Mouse (Mus musculus) bone marrow, adult 2 months (tissue): ENCODE measurements at regions not wholly inside any gene's neighbourhood (a gene's known extent, or its start where the extent isn't known, plus 50 kb on each side); places are given as distances from the start of the nearest gene placed in this dataset.

Experiments
- H3K27ac ChIP-seq: fragments of 200-500 bp; 2 replicates; pipeline ENCODE4 v1.5.1; 2012; ENCODE audit warnings: low read depth, mild to moderate bottlenecking, control low read depth, inconsistent platforms, low read length; ENCODE audit not compliant: control insufficient read depth, poor library complexity, insufficient read depth
- H3K4me1 ChIP-seq: fragments of 200-500 bp; 2 replicates; pipeline ENCODE4 v1.6.1; 2011; ENCODE audit warnings: low read length; ENCODE audit not compliant: control insufficient read depth, insufficient read depth
- H3K4me3 ChIP-seq: fragments of 200-500 bp; replicated peaks from 2 replicates; pipeline ENCODE3; 2011; ENCODE audit warnings: mild to moderate bottlenecking, low read depth, low read length, control low read depth; ENCODE audit not compliant: control insufficient read depth
- CTCF ChIP-seq: fragments of 200-500 bp; IDR thresholded peaks from 2 replicates; pipeline ENCODE4 v1.5.1; 2011; ENCODE audit warnings: low read length, control low read depth; ENCODE audit not compliant: control insufficient read depth, insufficient read depth
- POLR2A ChIP-seq: fragments of 200-500 bp; IDR thresholded peaks from 2 replicates; pipeline ENCODE4 v1.6.1; 2011; ENCODE audit warnings: low read depth, mild to moderate bottlenecking, control low read depth, low read length, borderline replicate concordance; ENCODE audit not compliant: control insufficient read depth
- WGBS: fragments of 180-500 bp; shearing (Covaris S2); methylation state at CpG from one replicate; pipeline ENCODE4 v1.1.7; 2018; 5-methylcytosine and 5-hydroxymethylcytosine counted together

- no peaks in the 10 kb centered on the region; the same call in 1 of the 2 replicates for H3K4me1 ChIP-seq
- no peak overlapping the region for H3K27ac ChIP-seq
- 75% methylated on average over 13 of the region's 13 CpGs for WGBS
- no peak for TF ChIP-seq POLR2A
- no peak for TF ChIP-seq CTCF
- no peak overlapping the region for H3K4me3 ChIP-seq
These were observed 335.9 kb upstream of the Zmiz1 start for GRCm38 (mm10) chr14:25122971-25123535.

- TF ChIP-seq CTCF (no peak), POLR2A (no peak)
- Histone ChIP-seq H3K27ac (no peak overlapping the region), H3K4me3 (no peak overlapping the region), H3K4me1 (no peaks in the 10 kb centered on the region)
- WGBS: 80% methylated on average over 18 of the region's 18 CpGs
These were observed 335.2 kb upstream of the Zmiz1 start for GRCm38 (mm10) chr14:25123541-25124337.

GRCm38 (mm10) chr14:25126544-25126943, 332.4 kb upstream of the Zmiz1 start:
- no peak overlapping the region for H3K4me3 ChIP-seq
- TF ChIP-seq CTCF (no peak), POLR2A (no peak)
- WGBS: 74% methylated on average over 7 of the region's 7 CpGs

GRCm38 (mm10) chr14:25127544-25128159, 331.3 kb upstream of the Zmiz1 start:
- H3K4me1 ChIP-seq: no peaks in the 10 kb centered on the region
- 85% methylated on average over 14 of the region's 14 CpGs for WGBS
- no peak for TF ChIP-seq CTCF
- TF ChIP-seq POLR2A: no peak
- no peak overlapping the region for H3K27ac ChIP-seq
- no peak overlapping the region for H3K4me3 ChIP-seq

More at GRCm38 (mm10) chr14:25126544-25126943, 332.4 kb upstream of the Zmiz1 start:
- Histone ChIP-seq H3K27ac (no peak overlapping the region), H3K4me1 (no peaks in the 10 kb centered on the region)

- Histone ChIP-seq H3K4me1 (no peaks in the 10 kb centered on the region), H3K4me3 (no peak overlapping the region), H3K27ac (no peak overlapping the region)
- TF ChIP-seq POLR2A (no peak), CTCF (no peak)
- 78% methylated on average over 6 of the region's 6 CpGs for WGBS
These were observed 330.8 kb upstream of the Zmiz1 start for GRCm38 (mm10) chr14:25128160-25128547.

- TF ChIP-seq CTCF (no peak), POLR2A (no peak)
- Histone ChIP-seq H3K4me1 (no peaks in the 10 kb centered on the region), H3K4me3 (no peak overlapping the region), H3K27ac (no peak overlapping the region)
- 70% methylated on average over 3 of the region's 3 CpGs for WGBS
These were observed 323.6 kb upstream of the Zmiz1 start for GRCm38 (mm10) chr14:25135371-25135770.

- no peak overlapping the region for H3K27ac ChIP-seq
- no peaks in the 10 kb centered on the region for H3K4me1 ChIP-seq
- 85% methylated on average over 8 of the region's 8 CpGs for WGBS
- TF ChIP-seq CTCF (no peak), POLR2A (no peak)
- no peak overlapping the region for H3K4me3 ChIP-seq
These were observed 321.7 kb upstream of the Zmiz1 start for GRCm38 (mm10) chr14:25137312-25137711.

- Histone ChIP-seq H3K4me3 (no peak overlapping the region), H3K27ac (no peak overlapping the region), H3K4me1 (no peaks in the 10 kb centered on the region)
- TF ChIP-seq CTCF (no peak), POLR2A (no peak)
- WGBS: 31% methylated on average over 3 of the region's 3 CpGs
These were observed 320.5 kb upstream of the Zmiz1 start for GRCm38 (mm10) chr14:25138485-25138884.

- 74% methylated on average over 9 of the region's 9 CpGs for WGBS
- Histone ChIP-seq H3K27ac (no peak overlapping the region), H3K4me1 (no peaks in the 10 kb centered on the region), H3K4me3 (no peak overlapping the region)
- TF ChIP-seq CTCF (no peak), POLR2A (no peak)
These were observed 317.1 kb upstream of the Zmiz1 start for GRCm38 (mm10) chr14:25141933-25142332.
